Mouse (Mus musculus) adrenal gland, postnatal 10 days (tissue): ENCODE measurements around the gene Zc3h12b. TPM values are rescaled to one million over a fixed set of nuclear protein-coding genes. Genes with fewer than 3 reads are reported as not detected.

Experiments
- total RNA-seq, 2 experiments: library from RNA; stranded (reverse); gene quantifications; 2 replicates each; pipeline ENCODE4 v1.2.3; 2021

The Zc3h12b gene
- total RNA-seq, 2 experiments from 2014 or later = 2.7 to 4.2 TPM

Other genes starting within 250 kb of the Zc3h12b start
- 1 to 10 TPM; 1.3 to 5.8 TPM for gene Asb12, start 153.7 kb upstream of the Zc3h12b start, total RNA-seq
- gene Pfn5, start 153.6 kb upstream of the Zc3h12b start, total RNA-seq = not detected
- gene Zc4h2, start 53.2 kb upstream of the Zc3h12b start, total RNA-seq = 1 to 10 TPM; 3.3 to 5.6 TPM
- 10 to 100 TPM; 37.4 to 42.4 TPM for gene Las1l, start 245.3 kb downstream of the Zc3h12b start, total RNA-seq